13 mouse cellular contexts compared by ENCODE assay signal in genomic region chr19:23003861-23004260, GRCm38 (mm10).
DNase-seq lines count a peak whose midpoint lies in the region; ATAC-seq lines count a peak whose summit lies in the region.
"Had no signal": no experiment of that assay in that cellular context is flagged by ENCODE, and none has a peak within 500 bp of the region (broad histone marks: within the 10 kb centered on the region; RNA-seq: fewer than 3 reads in every experiment).

No protein-coding gene starts in this region.

- no peaks in the 10 kb centered on the region for H3K9me3 ChIP-seq in hindbrain, embryonic 15.5 days
- H3K9me3 ChIP-seq in hindbrain, embryonic 11.5 days (ENCODE audit: control insufficient read depth, low read length), result no peaks in the 10 kb centered on the region
- H3K9me3 ChIP-seq: embryonic facial prominence, embryonic 15.5 days; liver, embryonic 13.5 days had no signal

- 40% methylated on average over 8 of the region's 8 CpGs for WGBS in hindbrain, embryonic 15.5 days
- 48% methylated on average over 8 of the region's 8 CpGs for WGBS in hindbrain, embryonic 11.5 days

- H3K9ac ChIP-seq in hindbrain, embryonic 15.5 days, result no peak overlapping the region
- no peak overlapping the region for H3K9ac ChIP-seq in hindbrain, embryonic 11.5 days (ENCODE audit: low read depth, low read length)
- H3K9ac ChIP-seq: embryonic facial prominence, embryonic 15.5 days; liver, embryonic 13.5 days had no signal

- no peak overlapping the region for H3K4me2 ChIP-seq in hindbrain, embryonic 15.5 days
- H3K4me2 ChIP-seq in hindbrain, embryonic 11.5 days (replicated peaks; ENCODE audit: low read depth, low read length), result no peak overlapping the region
- H3K4me2 ChIP-seq: embryonic facial prominence, embryonic 15.5 days; liver, embryonic 13.5 days had no signal

- ATAC-seq in hindbrain, embryonic 15.5 days (ENCODE audit: low FRiP score, low read depth), result 0 out of 2 replicates have a peak, but pooled peaks have one; percentile 53
- ATAC-seq in hindbrain, embryonic 11.5 days (ENCODE audit: low FRiP score), result no peak

- no peak for DNase-seq in hindbrain, embryonic 11.5 days (ENCODE audit: low spot score)
- peak; percentile 85 for DNase-seq in brain, adult 2 months (ENCODE audit: low read depth, low spot score)
- DNase-seq in frontal cortex, postnatal 36 days (ENCODE audit: low spot score in 2 of 2), result peak; percentile 49 to 50
- peak; percentile 30 to 36 for DNase-seq in layer of hippocampus, postnatal 25 days (ENCODE audit: extremely low spot score in 1 of 2, low spot score in 1 of 2)
- DNase-seq in spleen, adult 18-20 months, result no peak
- DNase-seq in adrenal gland, adult 18-20 months (ENCODE audit: low spot score in 2 of 2), result no peak
- no peak for DNase-seq in urinary bladder, postnatal 36 days (ENCODE audit: low spot score in 2 of 2)
- DNase-seq: heart, adult 18-20 months; kidney, adult 11 months; kidney, postnatal 4 days; liver, embryonic 13.5 days had no signal

- H3K4me1 ChIP-seq in hindbrain, embryonic 15.5 days (replicated peaks), result peaks cover 6% of the 10 kb centered on the region
- H3K4me1 ChIP-seq in hindbrain, embryonic 11.5 days (replicated peaks; ENCODE audit: control insufficient read depth, insufficient read depth, low read length), result no peaks in the 10 kb centered on the region
- H3K4me1 ChIP-seq: embryonic facial prominence, embryonic 15.5 days; liver, embryonic 13.5 days had no signal

- H3K36me3 ChIP-seq in hindbrain, embryonic 15.5 days, result no peaks in the 10 kb centered on the region
- no peaks in the 10 kb centered on the region for H3K36me3 ChIP-seq in hindbrain, embryonic 11.5 days (ENCODE audit: control insufficient read depth, insufficient read depth, low read length)
- H3K36me3 ChIP-seq: embryonic facial prominence, embryonic 15.5 days; liver, embryonic 13.5 days had no signal

- peak overlapping the region; percentile 49 for H3K27ac ChIP-seq in hindbrain, embryonic 15.5 days (replicated peaks)
- no peak overlapping the region for H3K27ac ChIP-seq in hindbrain, embryonic 11.5 days (ENCODE audit: low read depth, low read length)
- H3K27ac ChIP-seq: embryonic facial prominence, embryonic 15.5 days; liver, embryonic 13.5 days had no signal

- no peaks in the 10 kb centered on the region for H3K27me3 ChIP-seq in hindbrain, embryonic 15.5 days
- H3K27me3 ChIP-seq in hindbrain, embryonic 11.5 days (ENCODE audit: control insufficient read depth, insufficient read depth, low read length), result no peaks in the 10 kb centered on the region
- H3K27me3 ChIP-seq: embryonic facial prominence, embryonic 15.5 days; liver, embryonic 13.5 days had no signal

- H3K4me3 ChIP-seq in hindbrain, embryonic 15.5 days, result no peak overlapping the region
- H3K4me3 ChIP-seq in hindbrain, embryonic 11.5 days (ENCODE audit: low read depth, low read length), result no peak overlapping the region
- H3K4me3 ChIP-seq: embryonic facial prominence, embryonic 15.5 days; liver, embryonic 13.5 days had no signal

Comparison
In these comparisons a context has a peak if more than half of its experiments do, and no peak if none do; other contexts are left out.
1. DNase-seq: peak in brain, adult 2 months (single experiment), frontal cortex, postnatal 36 days (2 of 2) and layer of hippocampus, postnatal 25 days (2 of 2); none in hindbrain, embryonic 11.5 days (single experiment), spleen, adult 18-20 months (0 of 2), adrenal gland, adult 18-20 months (0 of 2) and urinary bladder, postnatal 36 days (0 of 2).